17 mouse cellular contexts compared by ENCODE assay signal in genomic region chr3:95627763-95628162, GRCm38 (mm10). TPM values are rescaled to one million over a fixed set of nuclear protein-coding genes. Genes with fewer than 3 reads are reported as not detected.
DNase-seq lines count a peak whose midpoint lies in the region; TF ChIP-seq lines count a peak whose summit lies in the region.
"Had no signal": no experiment of that assay in that cellular context is flagged by ENCODE, and none has a peak within 500 bp of the region (broad histone marks: within the 10 kb centered on the region; RNA-seq: fewer than 3 reads in every experiment).

No protein-coding gene starts in this region.

- peak overlapping the region; percentile 81 for H3K27ac ChIP-seq in left cerebral cortex, adult 2 months
- H3K27ac ChIP-seq: forebrain, embryonic 13.5 days; intestine, embryonic 15.5 days; limb, embryonic 15.5 days; midbrain, embryonic 12.5 days; neural tube, embryonic 13.5 days had no signal

- TF ChIP-seq CTCF in left cerebral cortex, adult 2 months (IDR thresholded peaks at IDR 0.05) = no peak

- H3K4me3 ChIP-seq in left cerebral cortex, adult 2 months = peak overlapping the region; percentile 62
- H3K4me3 ChIP-seq: forebrain, embryonic 13.5 days; intestine, embryonic 15.5 days; limb, embryonic 15.5 days; midbrain, embryonic 12.5 days; neural tube, embryonic 13.5 days had no signal

- peak; percentile 44 to 55 for DNase-seq in cerebellum, adult 18-20 months
- DNase-seq in cerebellum, postnatal 4 days (ENCODE audit: low spot score in 2 of 2) = no peak
- peak; percentile 93 for DNase-seq in right cerebral cortex, adult 18-20 months
- DNase-seq in right cerebral cortex, postnatal 4 days = no peak
- DNase-seq in left cerebral cortex, adult 2 months (ENCODE audit: extremely low spot score in 1 of 2, low spot score in 2 of 2) = peak; percentile 72 to 74
- DNase-seq in telencephalon, adult 2 months (ENCODE audit: low read depth, low spot score) = peak; percentile 94
- DNase-seq in gastrocnemius, postnatal 14 days = no peak
- no peak for DNase-seq in adrenal gland, postnatal 10 days
- DNase-seq: heart, adult 18-20 months; heart, postnatal 4 days; kidney, postnatal 25 days; thymus, adult 18-20 months had no signal

- intact Hi-C loops in left cerebral cortex, adult 2 months (cut with DNase I) = loop anchor here (2.0 to 5.0 kb wide), 3 partner anchors 31 to 190 kb away; partner anchors contain the start of genes Ctsk, Mcl1 and Rprd2
- intact Hi-C loops in gastrocnemius, postnatal 14 days (cut with DNase I; ENCODE audit: low total_unique reads) = no loop called here

RNA-seq across cellular contexts. Expression of gene Ensa, which starts 3.0 kb away (rescaled TPM):
- 100 to 1,000 TPM; 349 to 358 TPM for total RNA-seq in left cerebral cortex, adult 2 months (2021)
- total RNA-seq in gastrocnemius, postnatal 14 days (2021) = 10 to 100 TPM; 78.4 to 79.8 TPM
- 10 to 100 TPM; 67.8 to 68.1 TPM for total RNA-seq in adrenal gland, postnatal 10 days (2021)

RNA-seq across cellular contexts. Expression of gene Mcl1, which starts 30.8 kb away (rescaled TPM):
- 10 to 100 TPM; 52.7 to 60.9 TPM for total RNA-seq in left cerebral cortex, adult 2 months (2021)
- total RNA-seq in gastrocnemius, postnatal 14 days (2021) = 100 to 1,000 TPM in 1 of 2 experiments, 10 to 100 TPM in 1; 98.8 to 124 TPM
- 100 to 1,000 TPM; 116 to 144 TPM for total RNA-seq in adrenal gland, postnatal 10 days (2021)

RNA-seq across cellular contexts. Expression of gene Golph3l, which starts 39.0 kb away (rescaled TPM):
- 10 to 100 TPM; 17.2 to 19.9 TPM for total RNA-seq in left cerebral cortex, adult 2 months (2021)
- 10 to 100 TPM; 13.6 to 14.5 TPM for total RNA-seq in gastrocnemius, postnatal 14 days (2021)
- 10 to 100 TPM; 31.9 to 35.4 TPM for total RNA-seq in adrenal gland, postnatal 10 days (2021)

RNA-seq across cellular contexts. Expression of gene Adamtsl4, which starts 60.0 kb away (rescaled TPM):
- total RNA-seq in left cerebral cortex, adult 2 months (2021) = 1 to 10 TPM; 6.8 to 7.7 TPM
- total RNA-seq in gastrocnemius, postnatal 14 days (2021) = 10 to 100 TPM; 27.1 to 50.8 TPM
- total RNA-seq in adrenal gland, postnatal 10 days (2021) = 10 to 100 TPM; 13.3 to 13.4 TPM

Comparison
In these comparisons a context has a peak if more than half of its experiments do, and no peak if none do; other contexts are left out.
1. DNase-seq: peak in cerebellum, adult 18-20 months (2 of 2), right cerebral cortex, adult 18-20 months (single experiment), left cerebral cortex, adult 2 months (2 of 2) and telencephalon, adult 2 months (single experiment); none in cerebellum, postnatal 4 days (0 of 2), right cerebral cortex, postnatal 4 days (single experiment), gastrocnemius, postnatal 14 days (single experiment) and adrenal gland, postnatal 10 days (single experiment).
2. RNA of gene Ensa, which starts 3.0 kb away (total RNA-seq): 349 to 358 TPM in left cerebral cortex, adult 2 months; 78.4 to 79.8 TPM in gastrocnemius, postnatal 14 days and 67.8 to 68.1 TPM in adrenal gland, postnatal 10 days; every median in the first group is over 4 times any median in the second.